In genomic region chr8:126664891-126665290, GRCm38 (mm10) we compare ENCODE assay signal across 8 mouse cellular contexts.
DNase-seq lines count a peak whose midpoint lies in the region; ATAC-seq and TF ChIP-seq lines count a peak whose summit lies in the region.

No protein-coding gene starts in this region.

- peaks cover 75% of the 10 kb centered on the region for H3K4me1 ChIP-seq in kidney, postnatal 0 days (replicated peaks; ENCODE audit: insufficient read depth, low read length)
- H3K4me1 ChIP-seq in embryonic fibroblast, embryonic 13.5 days (ENCODE audit: control insufficient read depth, insufficient read depth, low read length) = peaks cover 42% of the 10 kb centered on the region
- peaks cover 99% of the 10 kb centered on the region for H3K4me1 ChIP-seq in hindbrain, embryonic 13.5 days (replicated peaks)
- H3K4me1 ChIP-seq in midbrain, postnatal 0 days (ENCODE audit: insufficient read depth, low read length) = peaks cover 64% of the 10 kb centered on the region

- H3K9ac ChIP-seq in kidney, postnatal 0 days (ENCODE audit: low read depth, low read length) = no peak overlapping the region
- H3K9ac ChIP-seq in hindbrain, embryonic 13.5 days = no peak overlapping the region
- H3K9ac ChIP-seq in midbrain, postnatal 0 days (replicated peaks; ENCODE audit: low read length, poor library complexity, severe bottlenecking) = no peak overlapping the region

- no peak for ATAC-seq in kidney, postnatal 0 days (replicated peaks; ENCODE audit: low FRiP score, low read depth)
- no peak for ATAC-seq in hindbrain, embryonic 13.5 days (ENCODE audit: low FRiP score)
- no peak for ATAC-seq in midbrain, postnatal 0 days (ENCODE audit: low FRiP score)

- H3K27ac ChIP-seq in kidney, postnatal 0 days = peak overlapping the region; percentile 88
- H3K27ac ChIP-seq in embryonic fibroblast, embryonic 13.5 days (ENCODE audit: insufficient read depth, low read length) = peak overlapping the region; percentile 98
- peak overlapping the region; percentile 99 for H3K27ac ChIP-seq in hindbrain, embryonic 13.5 days
- peak overlapping the region; percentile 93 for H3K27ac ChIP-seq in midbrain, postnatal 0 days (ENCODE audit: low read depth, low read length)

- no peak for TF ChIP-seq CTCF in kidney, postnatal 0 days (IDR thresholded peaks at IDR 0.05; ENCODE audit: low read depth)
- no peak for TF ChIP-seq CTCF in embryonic fibroblast, embryonic 13.5 days (IDR thresholded peaks at IDR 0.05; ENCODE audit: borderline replicate concordance, insufficient read depth, low read length)
- TF ChIP-seq CTCF in midbrain, postnatal 0 days (IDR thresholded peaks at IDR 0.05) = no peak

- no peak for TF ChIP-seq POLR2A in embryonic fibroblast, embryonic 13.5 days (IDR thresholded peaks at IDR 0.05; ENCODE audit: low read depth, low read length)

- 50% methylated on average over 5 of the region's 5 CpGs for WGBS in kidney, postnatal 0 days
- 52% methylated on average over 5 of the region's 5 CpGs for WGBS in hindbrain, embryonic 13.5 days
- WGBS in midbrain, postnatal 0 days = 37% methylated on average over 5 of the region's 5 CpGs

- no peak overlapping the region for H3K4me3 ChIP-seq in kidney, postnatal 0 days (replicated peaks; ENCODE audit: low read depth, low read length)
- H3K4me3 ChIP-seq in embryonic fibroblast, embryonic 13.5 days (ENCODE audit: insufficient read depth, low read length) = no peak overlapping the region
- no peak overlapping the region for H3K4me3 ChIP-seq in hindbrain, embryonic 13.5 days
- H3K4me3 ChIP-seq in midbrain, postnatal 0 days (ENCODE audit: low read depth, low read length) = no peak overlapping the region

- no peaks in the 10 kb centered on the region for H3K9me3 ChIP-seq in kidney, postnatal 0 days (replicated peaks; ENCODE audit: low read length)
- H3K9me3 ChIP-seq in hindbrain, embryonic 13.5 days = no peaks in the 10 kb centered on the region
- no peaks in the 10 kb centered on the region for H3K9me3 ChIP-seq in midbrain, postnatal 0 days (ENCODE audit: low read length)

- no peak for DNase-seq in kidney, postnatal 0 days (ENCODE audit: low spot score)
- no peak for DNase-seq in kidney, postnatal 36 days
- no peak for DNase-seq in midbrain, postnatal 0 days (ENCODE audit: low spot score)
- DNase-seq in adrenal gland, postnatal 36 days = no peak
- no peak for DNase-seq in layer of hippocampus, postnatal 10 days (ENCODE audit: low spot score in 2 of 2)
- DNase-seq in left cerebral cortex, adult 11 months (ENCODE audit: low spot score) = no peak

- H3K27me3 ChIP-seq in kidney, postnatal 0 days (ENCODE audit: insufficient read depth, low read length) = no peaks in the 10 kb centered on the region
- H3K27me3 ChIP-seq in hindbrain, embryonic 13.5 days = no peaks in the 10 kb centered on the region
- H3K27me3 ChIP-seq in midbrain, postnatal 0 days (ENCODE audit: insufficient read depth, low read length) = no peaks in the 10 kb centered on the region

- H3K36me3 ChIP-seq in kidney, postnatal 0 days (ENCODE audit: insufficient read depth, low read length) = no peaks in the 10 kb centered on the region
- no peaks in the 10 kb centered on the region for H3K36me3 ChIP-seq in hindbrain, embryonic 13.5 days
- H3K36me3 ChIP-seq in midbrain, postnatal 0 days (ENCODE audit: insufficient read depth, low read length) = no peaks in the 10 kb centered on the region

- H3K4me2 ChIP-seq in kidney, postnatal 0 days (ENCODE audit: low read length) = no peak overlapping the region
- no peak overlapping the region for H3K4me2 ChIP-seq in hindbrain, embryonic 13.5 days
- H3K4me2 ChIP-seq in midbrain, postnatal 0 days (ENCODE audit: low read depth, low read length, poor library complexity, severe bottlenecking) = no peak overlapping the region
